Mouse (Mus musculus) myocyte (in vitro differentiated cells): ENCODE measurements around the gene Elk3.

Source experiments
- CEBPB ChIP-seq: IDR thresholded peaks from 2 replicates; pipeline ENCODE4 v1.6.1; 2011; ENCODE audit warnings: mild to moderate bottlenecking, moderate library complexity; ENCODE audit not compliant: poor library complexity, insufficient read depth, severe bottlenecking
- E2F4 ChIP-seq: IDR thresholded peaks from one replicate; pipeline ENCODE4 v1.6.1; 2011; ENCODE audit warnings: mild to moderate bottlenecking, control low read depth, moderate library complexity; ENCODE audit not compliant: insufficient read depth
- MAX ChIP-seq: IDR thresholded peaks from one replicate; pipeline ENCODE4 v1.6.1; 2011; ENCODE audit warnings: low read depth, mild to moderate bottlenecking, control low read depth
- MYOD1 ChIP-seq, 3 experiments: IDR thresholded peaks; one replicate each; pipeline ENCODE4 v1.6.1; 2011; ENCODE audit warnings: control low read depth in 2 of 3, low read depth in 2 of 3, mild to moderate bottlenecking in 2 of 3, moderate library complexity in 1 of 3; ENCODE audit not compliant: insufficient read length in 2 of 3, control insufficient read depth in 1 of 3
- MYOG ChIP-seq, 3 experiments: IDR thresholded peaks; one replicate each; pipeline ENCODE4 v1.6.1; 2011; ENCODE audit warnings: control low read depth in 2 of 3, low read depth in 2 of 3, mild to moderate bottlenecking in 2 of 3; ENCODE audit not compliant: insufficient read length in 2 of 3, control insufficient read depth in 1 of 3, insufficient read depth in 1 of 3
- POLR2A ChIP-seq: IDR thresholded peaks from one replicate; pipeline ENCODE4 v1.6.1; 2011; ENCODE audit warnings: low read depth, mild to moderate bottlenecking, control low read depth, moderate library complexity; ENCODE audit not compliant: insufficient read length
- POLR2AphosphoS2 ChIP-seq: IDR thresholded peaks from one replicate; pipeline ENCODE4 v1.6.1; 2011; ENCODE audit warnings: low read depth, control low read depth; ENCODE audit not compliant: insufficient read length
- REST ChIP-seq: IDR thresholded peaks from one replicate; pipeline ENCODE4 v1.6.1; 2011; ENCODE audit warnings: mild to moderate bottlenecking, control low read depth, moderate library complexity; ENCODE audit not compliant: insufficient read depth, insufficient read length
- TCF12 ChIP-seq: IDR thresholded peaks from one replicate; pipeline ENCODE4 v1.6.1; 2011; ENCODE audit warnings: mild to moderate bottlenecking, control low read depth; ENCODE audit not compliant: poor library complexity, insufficient read depth, severe bottlenecking
- TCF3 ChIP-seq: IDR thresholded peaks from one replicate; pipeline ENCODE4 v1.6.1; 2011; ENCODE audit warnings: low read depth, control low read depth; ENCODE audit not compliant: insufficient read length
- USF1 ChIP-seq: IDR thresholded peaks from one replicate; pipeline ENCODE4 v1.6.1; 2011; ENCODE audit warnings: low read depth, mild to moderate bottlenecking, control low read depth, moderate library complexity

- TF ChIP-seq REST (no peak), POLR2A (no peak), POLR2AphosphoS2 (no peak), MYOD1 (IDR thresholded peaks at IDR 0.05; ENCODE audit: control insufficient read depth in 1 of 3, insufficient read length in 2 of 3, low read depth in 2 of 3) (no peak), MAX (no peak), E2F4 (no peak), USF1 (no peak), TCF12 (no peak), CEBPB (no peak), TCF3 (no peak), MYOG (IDR thresholded peaks at IDR 0.05; ENCODE audit: control insufficient read depth in 1 of 3, insufficient read depth in 1 of 3, insufficient read length in 2 of 3, low read depth in 2 of 3) (no peak)
Observed at GRCm38 (mm10) chr10:93244209-93244705, 66.7 kb downstream of the Elk3 start.
